In genomic region chr8:11373643-11374325, GRCm38 (mm10) we compare ENCODE assay signal across 22 mouse cellular contexts.
DNase-seq lines count a peak whose midpoint lies in the region; ATAC-seq and TF ChIP-seq lines count a peak whose summit lies in the region.
"Had no signal": no experiment of that assay in that cellular context is flagged by ENCODE, and none has a peak within 500 bp of the region (broad histone marks: within the 10 kb centered on the region; RNA-seq: fewer than 3 reads in every experiment).

No protein-coding gene starts in this region.

- TF ChIP-seq CTCF in heart, adult 2 months (IDR thresholded peaks at IDR 0.05) = no peak

- no peak for DNase-seq in heart, adult 2 months
- no peak for DNase-seq in heart, postnatal 25 days (ENCODE audit: low spot score)
- DNase-seq in heart, postnatal 14 days = no peak
- no peak for DNase-seq in layer of hippocampus, postnatal 14 days (ENCODE audit: low spot score in 2 of 2)
- DNase-seq: adrenal gland, adult 8-10 months; adrenal gland, postnatal 36 days; cerebellum, adult 11 months; cerebellum, adult 8-10 months; cerebellum, postnatal 14 days; embryo, embryonic 11 days; gastrocnemius, postnatal 25 days; kidney, adult 2 months had no signal

- intact Hi-C loops in heart, adult 2 months (cut with DNase I) = no loop called here
- intact Hi-C loops in heart, postnatal 25 days (cut with DNase I) = no loop called here
- intact Hi-C loops in heart, postnatal 14 days (cut with DNase I) = no loop called here

- H3K27ac ChIP-seq in heart, adult 2 months = peak overlapping the region; percentile 79
- H3K27ac ChIP-seq in heart, embryonic 13.5 days (replicated peaks) = peak overlapping the region; percentile 85
- peak overlapping the region; percentile 67 for H3K27ac ChIP-seq in brown adipose tissue, adult 24 weeks (replicated peaks; ENCODE audit: low read depth, low read length)
- peak overlapping the region; percentile 74 for H3K27ac ChIP-seq in heart, embryonic 16.5 days (ENCODE audit: low read length)
- H3K27ac ChIP-seq: embryonic facial prominence, embryonic 15.5 days; forebrain, embryonic 15.5 days; hindbrain, embryonic 15.5 days; kidney, embryonic 15.5 days had no signal

- no peak overlapping the region for H3K4me3 ChIP-seq in heart, adult 2 months
- no peak overlapping the region for H3K4me3 ChIP-seq in heart, embryonic 13.5 days
- no peak overlapping the region for H3K4me3 ChIP-seq in brown adipose tissue, adult 24 weeks (ENCODE audit: insufficient read depth, low read depth, low read length)
- no peak overlapping the region for H3K4me3 ChIP-seq in heart, embryonic 16.5 days (ENCODE audit: low read length)
- H3K4me3 ChIP-seq: embryonic facial prominence, embryonic 15.5 days; erythroblast, embryonic 14.5 days; forebrain, embryonic 15.5 days; hindbrain, embryonic 15.5 days; kidney, embryonic 15.5 days had no signal

- no peaks in the 10 kb centered on the region for H3K27me3 ChIP-seq in heart, adult 2 months (ENCODE audit: control insufficient read depth, insufficient read depth, low read length)
- H3K27me3 ChIP-seq in heart, embryonic 13.5 days (replicated peaks) = no peaks in the 10 kb centered on the region
- no peaks in the 10 kb centered on the region for H3K27me3 ChIP-seq in heart, embryonic 16.5 days (ENCODE audit: control insufficient read depth, insufficient read depth, low read length)
- H3K27me3 ChIP-seq: embryonic facial prominence, embryonic 15.5 days; forebrain, embryonic 15.5 days; hindbrain, embryonic 15.5 days; kidney, embryonic 15.5 days had no signal

- peak overlapping the region; percentile 7; the same call in 1 of the 2 replicates for H3K9ac ChIP-seq in heart, adult 2 months (ENCODE audit: low read depth, low read length)
- peak overlapping the region; percentile 47; the same call in 1 of the 2 replicates for H3K9ac ChIP-seq in heart, embryonic 13.5 days
- peak overlapping the region; percentile 41 for H3K9ac ChIP-seq in heart, embryonic 16.5 days (ENCODE audit: low read length)
- H3K9ac ChIP-seq: embryonic facial prominence, embryonic 15.5 days; forebrain, embryonic 15.5 days; hindbrain, embryonic 15.5 days; kidney, embryonic 15.5 days had no signal

- no peaks in the 10 kb centered on the region for H3K9me3 ChIP-seq in heart, embryonic 13.5 days
- H3K9me3 ChIP-seq in heart, embryonic 16.5 days (replicated peaks; ENCODE audit: control insufficient read depth, low read length) = no peaks in the 10 kb centered on the region
- H3K9me3 ChIP-seq: embryonic facial prominence, embryonic 15.5 days; forebrain, embryonic 15.5 days; G1E; hindbrain, embryonic 15.5 days; kidney, embryonic 15.5 days had no signal

- peak overlapping the region; percentile 16; the same call in 1 of the 2 replicates for H3K4me2 ChIP-seq in heart, embryonic 13.5 days
- H3K4me2 ChIP-seq in heart, embryonic 16.5 days (ENCODE audit: low read depth, low read length) = 0 out of 2 replicates have a peak overlapping the region, but pooled peaks have one; percentile 5
- H3K4me2 ChIP-seq: embryonic facial prominence, embryonic 15.5 days; forebrain, embryonic 15.5 days; hindbrain, embryonic 15.5 days; kidney, embryonic 15.5 days had no signal

- WGBS in heart, adult 2 months = 21% methylated on average over 15 of the region's 15 CpGs
- 43% methylated on average over 15 of the region's 15 CpGs for WGBS in heart, embryonic 13.5 days
- 43% methylated on average over 15 of the region's 15 CpGs for whole genome bisulfite sequencing in heart, embryonic 16.5 days

- peaks cover 24% of the 10 kb centered on the region for H3K36me3 ChIP-seq in heart, adult 2 months (ENCODE audit: control insufficient read depth, insufficient read depth, low read length)
- peaks cover 18% of the 10 kb centered on the region for H3K36me3 ChIP-seq in heart, embryonic 13.5 days
- H3K36me3 ChIP-seq in heart, embryonic 16.5 days (ENCODE audit: control insufficient read depth, insufficient read depth) = peaks cover 5% of the 10 kb centered on the region; the same call in 1 of the 2 replicates
- H3K36me3 ChIP-seq: embryonic facial prominence, embryonic 15.5 days; forebrain, embryonic 15.5 days; G1E; hindbrain, embryonic 15.5 days had no signal

- no peaks in the 10 kb centered on the region for H3K79me2 ChIP-seq in heart, adult 2 months (replicated peaks; ENCODE audit: control insufficient read depth, insufficient read depth, low read length)

- ATAC-seq in heart, embryonic 13.5 days (ENCODE audit: extremely low read depth, insufficient number of reproducible peaks, low FRiP score, low TSS enrichment) = no peak
- ATAC-seq in heart, embryonic 16.5 days (replicated peaks; ENCODE audit: extremely low read depth, insufficient read depth, low FRiP score) = peak; percentile 34; the same call in 1 of the 2 replicates
- ATAC-seq: forebrain, embryonic 15.5 days; intestine, embryonic 16.5 days had no signal

- no peak for TF ChIP-seq POLR2A in heart, adult 2 months (IDR thresholded peaks at IDR 0.05; ENCODE audit: insufficient read depth, low read depth, low read length)

- peaks cover 47% of the 10 kb centered on the region for H3K4me1 ChIP-seq in heart, adult 2 months (ENCODE audit: control insufficient read depth, insufficient read depth, low read length)
- peaks cover 80% of the 10 kb centered on the region for H3K4me1 ChIP-seq in heart, embryonic 13.5 days
- peaks cover 75% of the 10 kb centered on the region for H3K4me1 ChIP-seq in brown adipose tissue, adult 24 weeks (ENCODE audit: control insufficient read depth, insufficient read depth, insufficient read length, low read length)
- peaks cover 43% of the 10 kb centered on the region for H3K4me1 ChIP-seq in heart, embryonic 16.5 days (ENCODE audit: control insufficient read depth, insufficient read depth, low read length)
- H3K4me1 ChIP-seq: forebrain, embryonic 15.5 days; hindbrain, embryonic 15.5 days had no signal

- no peak; the same call in 1 of the 2 replicates for TF ChIP-seq EP300 in heart, adult 2 months (IDR thresholded peaks at IDR 0.05; ENCODE audit: insufficient read depth, low read depth, low read length)
